Mouse (Mus musculus): ENCODE results near the gene Slc9a2.

Slc9a2 gene

DNA sequence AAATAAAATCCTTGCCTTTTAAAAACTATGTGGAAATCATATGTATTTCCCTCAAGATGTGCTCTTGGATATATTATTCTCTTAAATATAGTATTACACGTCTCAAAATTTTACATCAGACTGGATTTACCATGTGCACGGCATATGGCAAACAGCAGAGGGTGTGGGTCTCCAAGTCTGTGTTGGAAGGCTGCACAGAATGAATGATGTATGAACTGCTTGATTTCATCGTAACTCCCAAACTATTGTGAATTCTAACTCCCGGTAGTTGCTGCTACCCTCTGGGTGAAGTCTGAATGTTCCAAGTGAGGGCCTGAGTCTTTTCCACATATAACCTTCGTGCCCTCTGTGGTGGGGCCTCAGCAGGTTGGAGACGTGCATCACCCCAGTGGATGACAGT lies 108.6 kb downstream of the Slc9a2 start:
- DNase-seq (ENCODE audit: low read depth, low spot score) = no peak

DNA sequence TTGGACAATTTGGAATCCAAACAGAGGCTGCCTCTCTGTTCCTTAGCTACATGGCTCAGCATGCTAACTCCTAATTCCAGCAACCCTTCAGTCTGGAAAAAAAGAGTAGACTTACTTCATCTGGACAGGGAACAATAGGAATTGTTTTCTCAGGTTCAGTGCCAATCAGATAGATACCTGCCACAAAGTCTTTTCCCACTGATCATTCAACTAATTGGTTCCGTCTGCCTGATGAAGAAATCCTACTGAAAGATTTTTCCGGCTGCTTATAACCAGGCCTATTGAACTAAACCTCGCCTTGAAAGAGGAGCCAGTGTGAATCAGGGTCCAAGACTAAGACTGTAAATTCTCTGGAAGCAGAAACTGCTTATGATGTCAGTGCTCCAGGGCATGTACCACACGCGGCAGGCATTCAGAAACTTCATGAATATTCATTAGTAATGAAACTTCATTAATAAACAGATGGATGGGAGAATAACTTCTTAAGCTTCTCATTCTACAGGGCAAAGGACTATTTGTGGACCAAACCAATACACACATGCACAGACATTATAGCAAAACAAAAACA lies 109.4 kb downstream of the Slc9a2 start:
- no peak for DNase-seq (ENCODE audit: low read depth, low spot score)

DNA sequence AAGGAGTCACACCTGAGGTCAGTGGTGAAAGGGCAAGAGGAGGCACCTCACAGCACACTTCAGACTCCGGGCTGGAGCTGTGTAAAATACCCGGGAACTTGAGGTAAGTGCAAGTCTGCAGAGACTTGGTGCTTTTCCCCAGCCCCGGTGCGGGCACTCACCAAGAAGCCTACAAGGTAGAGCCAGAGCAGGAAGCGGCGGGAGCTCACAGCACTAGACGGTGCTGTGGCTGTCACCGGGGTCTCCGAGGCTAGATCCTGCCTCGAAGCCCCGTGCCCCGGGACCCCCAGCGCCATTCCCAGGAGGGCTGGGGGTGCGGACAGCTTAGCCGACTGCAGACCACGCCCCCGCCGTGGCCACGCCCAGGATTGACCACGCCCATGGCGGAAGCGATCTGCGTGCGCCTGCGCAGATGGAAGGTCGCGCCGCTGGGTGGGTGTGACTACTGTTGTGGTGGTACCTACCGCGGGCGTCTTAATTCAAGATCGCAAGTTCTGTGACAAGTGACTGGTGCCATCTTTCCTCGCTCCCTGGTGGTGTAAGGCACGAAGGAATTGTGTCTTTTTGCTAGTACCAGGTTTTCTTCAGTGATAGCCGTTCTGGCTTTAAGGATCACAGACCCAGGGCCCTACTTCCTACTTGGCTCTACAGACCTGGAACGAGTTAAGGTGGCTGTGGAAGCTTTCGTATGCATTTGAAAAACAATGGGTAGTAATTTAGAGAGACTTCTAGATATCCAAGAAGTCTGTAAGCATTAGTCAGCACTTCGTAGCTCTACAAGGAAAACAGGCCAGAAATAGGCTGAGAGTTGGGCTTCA lies 110.2 kb downstream of the Slc9a2 start, which contains the start of gene Mfsd9:
Gene Mfsd9, minus strand, starts transcription at position 364 of the 818 bp plus-strand sequence.
- peak; percentile 95 for DNase-seq (ENCODE audit: low read depth, low spot score)

DNA sequence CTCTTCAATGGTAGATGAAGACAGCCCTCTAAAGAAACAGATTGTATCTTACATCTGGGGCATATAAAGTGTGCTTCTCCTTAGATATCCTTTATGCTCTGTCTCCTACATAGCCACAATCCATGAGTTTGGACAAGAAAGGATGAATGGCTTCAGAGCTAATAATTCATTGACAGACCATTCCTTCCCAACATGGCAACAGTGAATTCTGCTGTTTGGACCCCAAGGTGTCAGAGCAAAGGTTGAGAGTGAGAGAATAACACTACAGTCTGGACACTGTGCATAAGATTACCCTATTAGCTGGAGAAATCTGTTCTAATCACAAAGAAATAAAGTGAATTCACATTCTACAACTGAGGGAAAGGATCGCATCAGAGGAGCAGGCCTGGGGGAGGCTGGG lies 115.1 kb downstream of the Slc9a2 start:
- no peak for DNase-seq (ENCODE audit: low read depth, low spot score)

DNA sequence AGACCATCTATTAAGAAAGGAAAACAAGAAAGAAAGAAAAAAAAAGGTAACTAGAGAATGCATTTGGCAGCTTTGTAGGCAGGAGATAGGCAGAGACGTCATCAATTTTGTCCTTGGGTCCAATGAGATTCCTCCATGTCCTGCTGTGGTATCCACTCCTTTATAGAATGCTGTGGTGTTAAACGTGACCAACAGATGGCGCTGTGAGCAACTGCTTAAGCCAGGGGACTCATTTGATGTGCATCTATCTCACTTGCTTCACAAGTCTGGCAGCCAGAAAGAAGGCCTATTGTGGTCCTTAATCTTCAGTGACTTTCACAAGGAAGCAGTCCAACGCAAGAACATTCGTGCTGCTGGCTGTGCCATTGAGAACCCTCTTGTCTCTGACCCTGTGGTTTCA lies 117.0 kb downstream of the Slc9a2 start:
- peak; percentile 83 for DNase-seq (ENCODE audit: low read depth, low spot score)

DNA sequence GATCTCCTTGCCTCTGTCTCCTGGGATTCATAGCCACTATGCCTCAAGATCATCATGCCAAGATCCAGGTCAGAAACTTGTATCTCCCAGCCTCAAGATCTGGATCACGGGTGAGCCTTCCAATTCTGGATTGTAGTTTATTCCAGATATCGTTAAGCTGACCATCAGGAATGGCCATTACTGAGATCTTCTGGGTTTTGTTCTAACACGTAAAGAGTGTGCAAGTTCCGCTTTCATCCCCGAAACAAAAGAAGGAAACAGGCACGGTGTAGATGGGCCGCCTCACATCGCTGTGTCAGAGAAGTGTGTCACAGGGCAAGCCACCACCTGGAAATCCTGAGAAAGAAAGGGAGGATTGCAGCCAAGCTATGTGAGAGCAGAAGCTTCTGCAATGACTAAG lies 118.7 kb downstream of the Slc9a2 start:
- DNase-seq (ENCODE audit: low read depth, low spot score) = no peak

DNA sequence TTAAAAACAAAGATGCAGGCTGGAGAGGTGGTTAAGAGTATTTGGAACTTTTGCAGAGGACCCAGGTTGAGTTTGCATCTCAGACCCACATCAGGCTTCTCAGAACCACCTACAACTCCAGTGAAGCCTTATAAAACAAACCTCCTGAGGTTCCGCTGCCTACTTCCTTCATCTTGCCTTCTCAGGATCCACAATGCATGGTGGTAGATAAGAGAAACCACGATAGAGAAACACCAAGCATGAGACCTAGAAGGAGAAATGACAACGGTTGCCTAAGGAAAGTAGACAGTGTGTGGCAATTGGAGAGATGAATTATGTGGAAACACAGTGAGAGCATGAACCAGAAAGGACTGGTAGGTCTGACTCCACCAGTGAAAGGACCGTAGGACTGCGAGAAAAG lies 120.5 kb downstream of the Slc9a2 start:
- DNase-seq (ENCODE audit: low read depth, low spot score) = no peak

DNA sequence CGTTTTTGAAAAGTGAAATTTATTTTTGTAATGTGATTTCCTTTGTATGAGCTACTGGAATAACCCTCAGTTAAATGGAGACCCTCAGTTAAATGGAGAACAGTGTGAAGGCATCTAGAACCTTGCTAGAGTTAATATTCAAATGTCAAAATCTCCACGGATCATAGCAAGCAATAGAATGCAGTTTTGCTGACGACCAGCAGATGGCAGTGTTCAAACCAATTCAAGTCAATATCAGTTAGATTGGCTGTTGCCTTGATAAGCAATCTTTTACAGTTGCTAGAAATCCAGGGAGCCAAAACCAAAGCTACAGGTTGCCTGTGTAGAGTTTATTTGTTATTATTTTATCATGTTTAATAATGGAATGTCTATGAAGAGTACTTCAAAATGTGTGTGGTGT lies 122.4 kb downstream of the Slc9a2 start:
- DNase-seq (ENCODE audit: low read depth, low spot score) = peak; percentile 76

DNA sequence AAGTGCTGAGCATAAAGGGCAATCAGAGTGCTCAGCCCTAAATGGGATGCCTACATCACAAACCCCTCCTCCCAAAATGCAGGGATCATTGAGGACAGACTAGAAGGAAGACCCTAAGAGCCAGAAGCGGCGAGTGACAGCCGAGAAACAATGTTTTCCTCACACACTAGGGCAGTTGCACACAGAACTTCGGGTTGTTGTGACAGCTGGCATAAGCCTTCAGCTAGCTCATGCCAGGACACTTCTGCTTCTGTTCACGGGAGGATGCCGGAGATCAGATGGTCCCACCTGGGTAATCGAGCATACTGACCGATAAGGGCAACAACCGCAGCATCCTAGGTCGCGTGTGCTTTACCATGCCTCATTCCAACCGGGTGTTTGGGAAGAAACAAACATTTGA lies 123.7 kb downstream of the Slc9a2 start:
- DNase-seq (ENCODE audit: low read depth, low spot score) = no peak

DNA sequence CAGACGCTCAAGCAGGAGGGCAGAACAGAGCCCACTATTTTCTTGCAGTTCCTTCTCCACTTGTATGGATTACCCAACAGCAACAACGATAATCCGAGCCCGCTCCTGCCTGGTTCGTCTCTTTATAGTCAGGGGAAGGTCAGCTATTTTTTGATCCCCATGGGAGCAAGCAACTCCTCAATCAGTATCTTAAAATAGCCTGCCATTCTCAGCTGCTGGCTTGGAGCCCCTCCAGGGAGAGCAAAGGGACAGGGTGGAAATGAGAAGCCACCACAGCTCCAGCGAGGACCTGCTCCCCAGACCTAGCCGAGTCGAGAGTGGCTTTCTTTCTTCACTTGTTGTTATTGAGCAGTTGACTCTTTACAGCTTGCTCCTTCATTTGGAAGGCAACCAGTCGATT lies 125.0 kb downstream of the Slc9a2 start, which contains the start of gene Tmem182:
Gene Tmem182, plus strand, starts transcription at position 251 of the 400 bp plus-strand sequence.
- DNase-seq (ENCODE audit: low read depth, low spot score) = no peak

DNA sequence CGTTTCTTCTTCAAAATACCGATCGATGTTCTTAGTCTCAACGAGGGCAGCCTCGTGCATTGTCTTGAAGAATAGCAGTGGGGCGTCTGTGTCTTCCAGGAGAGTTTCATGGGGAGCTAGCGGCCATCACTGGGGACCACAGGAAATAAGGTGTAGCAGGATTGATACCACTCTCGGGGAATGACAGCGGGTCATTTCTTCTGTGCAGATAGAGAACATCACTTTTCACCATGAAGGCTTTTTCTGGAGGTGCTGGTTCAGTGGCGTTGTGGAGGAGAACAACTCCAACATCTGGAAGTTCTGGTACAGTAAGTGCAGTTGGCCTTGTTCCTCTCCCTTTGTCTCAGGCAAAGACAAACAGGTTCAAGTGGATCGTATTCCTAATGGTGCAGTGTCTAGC lies 125.5 kb downstream of the Slc9a2 start:
- no peak for DNase-seq (ENCODE audit: low read depth, low spot score)

DNA sequence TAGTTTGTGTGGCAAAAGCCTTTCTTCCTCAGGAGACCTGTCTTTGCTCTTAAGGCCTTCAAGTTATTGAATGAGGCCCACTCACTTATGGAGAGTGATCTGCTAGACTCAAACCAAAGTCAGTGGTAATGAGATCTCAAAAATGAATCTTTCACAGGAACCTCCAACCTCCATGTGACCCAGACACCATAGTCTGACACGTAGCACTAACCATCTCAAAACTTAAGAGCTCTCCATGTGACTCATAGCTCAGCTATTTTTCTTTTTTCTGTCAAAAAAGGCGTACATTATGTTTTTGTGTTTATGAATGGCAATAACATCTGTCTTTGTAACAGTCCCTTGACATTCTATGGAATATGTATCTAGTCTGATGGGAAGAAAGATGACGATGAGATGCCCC lies 128.3 kb downstream of the Slc9a2 start:
- DNase-seq (ENCODE audit: low read depth, low spot score) = no peak

DNA sequence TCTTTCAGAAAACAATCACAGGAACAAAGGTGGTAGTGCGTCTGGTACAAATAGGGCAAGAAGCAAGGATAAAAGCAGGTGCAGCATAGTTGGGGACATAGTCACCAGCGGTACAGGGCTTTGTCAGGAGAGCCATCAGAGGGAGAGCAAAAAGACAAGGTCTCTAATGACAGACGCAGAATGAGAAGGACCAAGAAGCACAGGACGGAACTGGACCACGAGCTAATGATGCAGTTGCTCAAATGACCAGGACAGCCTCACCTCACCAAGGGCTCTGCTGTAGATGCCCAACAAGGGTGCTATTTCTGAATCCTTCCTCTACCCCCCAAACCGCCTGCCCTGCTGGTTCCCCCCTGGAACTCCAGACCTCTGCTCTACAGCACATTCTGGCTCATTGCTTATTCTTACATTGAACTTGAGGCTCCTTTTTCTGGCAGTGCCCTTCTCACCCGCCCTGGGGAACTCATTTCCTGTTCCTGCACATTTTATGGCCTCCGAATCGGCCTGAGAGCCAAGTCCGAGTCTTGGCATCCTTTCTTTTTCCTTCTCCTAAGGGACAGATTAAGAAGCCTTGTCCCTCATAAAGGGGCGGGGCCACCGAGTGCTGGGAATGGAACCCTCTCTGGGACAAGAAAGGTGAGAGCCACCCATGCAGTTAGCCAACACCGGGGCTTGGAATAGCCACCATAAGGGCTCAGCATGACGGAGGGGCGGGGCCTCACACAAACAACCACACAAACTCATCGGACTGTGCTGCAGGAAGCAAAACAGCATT lies 134.9 kb downstream of the Slc9a2 start:
- DNase-seq (ENCODE audit: low read depth, low spot score) = no peak
